Mouse (Mus musculus): Measurements from ENCODE around the gene Cbarp.

The Cbarp gene

DNA sequence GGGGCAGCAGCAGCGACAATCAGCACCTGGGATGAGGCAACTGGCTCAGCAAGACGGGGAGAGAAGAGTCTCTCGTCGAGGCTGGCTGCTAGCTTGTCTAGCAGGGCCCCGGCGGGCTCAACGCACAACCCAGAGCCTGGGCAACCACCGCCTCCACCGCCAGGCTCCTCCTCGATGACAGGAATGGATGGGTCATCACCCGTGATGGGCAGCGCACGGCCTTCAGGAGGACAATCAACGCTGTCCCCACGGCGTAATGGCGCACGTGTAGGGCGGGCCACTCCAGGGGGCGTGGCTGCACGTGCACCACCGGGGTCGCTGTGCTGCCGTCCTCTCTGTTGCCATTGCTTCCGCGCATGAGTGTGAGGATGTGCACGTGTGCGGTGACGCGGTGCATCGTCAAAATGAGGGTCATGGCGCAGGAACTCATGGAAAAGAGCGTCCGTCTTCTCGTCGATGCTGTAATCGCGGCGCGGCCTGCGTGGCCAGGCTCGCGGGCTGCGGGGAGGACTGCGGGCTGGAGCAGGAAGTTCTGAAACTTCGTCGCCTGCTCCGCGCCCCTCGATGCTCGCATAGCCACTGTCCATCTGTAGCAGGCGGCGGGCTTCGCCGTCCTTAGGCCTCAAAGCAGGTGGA, 9.2 kb downstream of the Cbarp start:
- no peak for DNase-seq (ENCODE audit: extremely low spot score, low read depth, low spot score)

DNA sequence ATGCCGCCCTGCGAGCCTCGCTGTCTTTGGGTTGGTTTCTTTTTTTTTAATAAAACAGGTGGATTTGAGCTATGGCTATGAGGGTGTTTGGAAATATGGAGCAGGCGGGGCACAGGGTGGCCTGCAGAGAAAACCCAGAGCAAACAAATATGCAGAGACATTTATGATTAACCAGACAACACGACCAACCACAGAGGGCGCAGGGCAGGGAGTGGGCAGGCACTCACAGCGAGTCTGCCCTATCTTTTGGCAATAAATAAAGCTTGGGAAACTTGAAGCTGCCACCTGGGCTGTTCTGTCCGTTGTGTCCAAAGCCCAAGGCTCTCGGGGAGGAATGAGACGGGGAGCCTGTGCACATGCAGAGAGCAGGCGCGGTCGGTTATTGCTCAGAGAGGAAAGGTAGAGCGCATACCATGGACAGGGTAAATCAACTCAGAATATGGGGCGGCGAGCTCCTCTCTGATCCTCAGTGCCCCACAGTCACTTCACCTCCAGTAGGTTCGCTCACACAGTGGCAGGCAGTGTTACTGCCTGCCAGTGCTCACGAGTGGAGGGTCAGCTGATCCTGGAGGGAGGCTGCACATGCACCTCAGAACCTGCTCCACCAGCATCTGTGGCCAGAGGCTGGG, 10.1 kb downstream of the Cbarp start:
- no peak for DNase-seq (ENCODE audit: extremely low spot score, low read depth, low spot score)

GRCm38 (mm10) chr10:80129846-80130245, 10.8 kb downstream of the Cbarp start:
- no peak for DNase-seq (ENCODE audit: extremely low spot score, low read depth, low spot score)

DNA sequence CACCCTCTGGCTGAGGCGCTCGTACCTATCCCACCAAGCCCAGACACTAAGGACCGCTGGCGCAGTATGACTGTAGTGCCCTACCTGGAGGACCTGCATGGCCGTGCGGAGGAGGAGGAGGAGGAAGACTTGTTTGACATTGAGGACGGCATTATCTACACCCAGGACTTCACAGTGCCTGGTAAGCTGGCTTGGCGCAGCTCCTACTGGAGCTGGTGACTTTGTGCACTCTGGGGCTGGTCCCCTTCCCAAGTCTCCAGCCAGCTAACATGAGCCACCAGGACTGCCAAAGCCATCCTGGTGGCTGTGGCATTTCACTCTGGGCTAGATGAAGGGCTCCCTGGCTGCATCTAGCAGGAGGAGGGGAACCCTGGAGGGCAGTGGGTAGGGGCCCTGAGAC, 12.7 kb downstream of the Cbarp start:
- no peak for DNase-seq (ENCODE audit: extremely low spot score, low read depth, low spot score)

DNA sequence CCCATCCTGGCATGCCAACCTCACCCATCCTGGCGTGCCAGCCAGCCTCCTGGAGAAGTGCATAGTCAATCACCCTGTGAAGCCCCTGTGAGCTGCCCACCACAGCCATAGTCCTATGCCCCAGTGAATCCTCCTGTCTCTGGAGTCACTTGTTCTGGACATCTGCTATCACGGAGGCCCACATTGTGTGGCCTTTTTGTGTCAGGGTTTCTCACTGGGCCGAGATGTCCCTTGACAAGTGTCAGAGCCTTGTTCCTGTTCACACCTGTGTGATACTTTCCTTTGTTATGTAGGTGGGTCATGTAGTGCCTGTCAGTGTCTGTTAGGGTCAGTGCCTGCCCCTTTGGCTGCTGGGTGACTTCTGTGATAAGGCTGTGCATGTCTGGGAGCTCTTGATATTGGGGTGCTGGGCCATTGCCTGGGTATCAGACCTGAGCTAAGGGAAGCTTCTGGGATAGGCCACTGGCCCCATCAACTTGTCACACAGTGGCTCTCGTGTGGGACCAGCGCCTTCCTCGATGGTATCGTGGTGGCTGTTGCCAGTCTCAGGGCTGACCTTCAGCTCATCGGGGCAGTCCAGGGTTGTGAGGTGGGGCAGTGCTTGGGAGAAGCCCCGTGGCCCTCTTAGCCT, 16.6 kb downstream of the Cbarp start:
- DNase-seq (ENCODE audit: extremely low spot score, low read depth, low spot score), result no peak

DNA sequence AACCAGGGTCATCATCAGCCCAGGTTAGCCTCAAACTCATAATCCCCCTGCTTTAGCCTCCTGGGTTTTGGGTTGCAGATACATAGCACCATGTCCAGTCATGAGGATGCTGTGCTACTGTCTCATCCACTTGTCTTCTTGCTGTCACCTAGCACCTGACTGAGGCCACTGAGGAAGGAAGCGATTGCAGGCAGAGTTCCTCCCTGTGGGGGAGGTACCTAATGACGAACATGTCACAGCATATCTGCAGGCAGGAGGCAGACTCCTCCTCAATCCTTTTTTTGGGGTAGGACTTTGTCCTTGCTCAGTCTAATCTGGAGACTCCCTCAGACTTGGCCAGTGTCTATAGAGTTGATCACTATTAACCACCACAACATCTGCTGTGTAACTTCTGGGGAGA, 19.0 kb downstream of the Cbarp start:
- DNase-seq (ENCODE audit: extremely low spot score, low read depth, low spot score), result no peak

GRCm38 (mm10) chr10:80120146-80120545, 20.5 kb downstream of the Cbarp start:
- no peak for DNase-seq (ENCODE audit: extremely low spot score, low read depth, low spot score)

DNA sequence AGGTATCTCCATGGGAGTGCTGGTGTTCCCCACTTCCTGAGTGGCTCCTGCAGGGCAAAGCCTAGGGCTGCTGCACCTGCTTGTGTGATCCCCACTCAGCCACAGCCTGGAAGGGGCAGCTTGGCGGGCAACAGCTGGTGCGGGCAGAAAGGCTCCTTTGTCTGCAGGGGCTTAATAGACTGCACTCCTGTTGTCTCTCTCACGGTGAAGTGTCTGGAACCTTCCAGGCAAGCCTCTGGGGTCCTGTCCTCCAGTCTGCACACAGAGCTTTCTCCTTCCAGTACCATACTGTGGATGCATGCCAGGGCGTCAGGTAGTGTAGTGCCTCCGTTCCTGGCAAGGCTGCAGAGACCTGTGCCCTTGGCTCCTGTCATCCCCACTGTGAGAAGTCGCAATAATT, 22.1 kb downstream of the Cbarp start:
- DNase-seq (ENCODE audit: extremely low spot score, low read depth, low spot score), result no peak

DNA sequence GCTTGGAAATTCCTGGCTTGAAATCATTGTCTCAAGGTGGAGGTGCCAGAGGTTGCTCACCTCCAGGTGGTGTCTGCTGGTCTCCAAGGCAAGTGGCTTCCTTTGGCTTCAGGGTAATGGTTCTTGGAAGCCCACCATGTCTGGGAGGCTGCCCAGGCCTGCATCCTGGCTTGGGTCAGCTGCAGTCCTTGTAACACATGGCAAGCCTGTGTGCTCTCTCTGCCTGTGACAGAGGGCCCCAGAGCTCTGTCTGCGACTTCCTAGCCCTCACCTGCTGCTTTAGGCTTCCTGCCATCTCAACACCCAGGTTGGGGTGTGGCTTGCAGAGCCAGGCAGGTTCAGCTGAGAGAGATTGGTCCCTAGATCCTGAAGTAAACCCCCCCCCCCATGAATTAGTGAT, 22.9 kb downstream of the Cbarp start:
- DNase-seq (ENCODE audit: extremely low spot score, low read depth, low spot score), result no peak

- no peak for DNase-seq (ENCODE audit: extremely low spot score, low read depth, low spot score)
Observed at GRCm38 (mm10) chr10:80116927-80117691, 23.5 kb downstream of the Cbarp start.

DNA sequence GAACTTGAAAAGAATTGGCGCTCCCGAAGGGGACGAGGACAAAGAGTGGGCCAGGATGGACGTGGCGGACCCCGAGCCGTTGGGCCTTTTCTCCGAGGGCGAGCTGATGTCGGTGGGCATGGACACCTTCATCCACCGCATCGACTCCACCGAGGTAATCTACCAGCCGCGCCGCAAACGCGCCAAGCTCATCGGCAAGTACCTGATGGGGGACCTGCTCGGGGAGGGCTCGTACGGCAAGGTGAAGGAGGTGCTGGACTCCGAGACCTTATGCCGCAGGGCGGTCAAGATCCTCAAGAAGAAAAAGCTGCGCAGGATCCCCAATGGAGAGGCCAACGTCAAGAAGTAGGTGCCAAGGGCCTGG, 24.1 kb downstream of the Cbarp start:
- DNase-seq (ENCODE audit: extremely low spot score, low read depth, low spot score), result no peak

GRCm38 (mm10) chr10:80115944-80116335, 24.7 kb downstream of the Cbarp start:
- no peak for DNase-seq (ENCODE audit: extremely low spot score, low read depth, low spot score)

DNA sequence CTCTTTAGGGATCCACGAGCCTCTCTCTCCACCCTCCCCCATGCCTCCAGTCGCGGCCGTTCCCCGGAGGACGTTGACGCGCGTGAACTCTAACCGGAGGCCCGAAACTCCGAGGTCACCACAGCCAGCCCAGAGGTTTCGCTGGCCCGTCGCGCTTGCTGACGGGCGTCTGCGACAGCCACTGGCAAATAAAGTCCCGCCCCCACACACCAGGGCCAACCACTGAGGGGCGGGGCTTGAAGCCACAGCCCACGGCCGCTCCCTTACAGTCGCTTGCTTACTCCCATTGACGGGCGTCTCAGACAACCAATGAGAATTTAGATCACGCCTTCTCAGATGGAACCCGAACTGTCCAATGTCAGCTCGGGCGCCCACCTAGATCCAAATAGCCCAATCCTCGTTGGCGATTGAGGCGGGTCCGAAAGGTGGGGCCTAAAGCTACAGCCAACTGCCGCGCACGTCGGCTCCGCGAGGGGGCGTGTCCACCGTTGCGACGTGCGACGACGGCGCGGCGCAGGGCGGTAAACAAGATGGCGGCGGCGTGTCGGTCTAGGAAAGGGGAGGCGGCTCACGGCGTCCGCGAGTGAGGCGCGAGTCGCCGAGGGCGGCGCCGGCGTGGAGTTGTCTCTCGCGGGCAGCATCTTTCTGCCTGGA, 25.2 kb downstream of the Cbarp start, which contains the start of gene Stk11:
TSS of gene Stk11 (plus strand) at position 514 of the 654 bp plus-strand sequence.
- DNase-seq (ENCODE audit: extremely low spot score, low read depth, low spot score), result peak; percentile 100

DNA sequence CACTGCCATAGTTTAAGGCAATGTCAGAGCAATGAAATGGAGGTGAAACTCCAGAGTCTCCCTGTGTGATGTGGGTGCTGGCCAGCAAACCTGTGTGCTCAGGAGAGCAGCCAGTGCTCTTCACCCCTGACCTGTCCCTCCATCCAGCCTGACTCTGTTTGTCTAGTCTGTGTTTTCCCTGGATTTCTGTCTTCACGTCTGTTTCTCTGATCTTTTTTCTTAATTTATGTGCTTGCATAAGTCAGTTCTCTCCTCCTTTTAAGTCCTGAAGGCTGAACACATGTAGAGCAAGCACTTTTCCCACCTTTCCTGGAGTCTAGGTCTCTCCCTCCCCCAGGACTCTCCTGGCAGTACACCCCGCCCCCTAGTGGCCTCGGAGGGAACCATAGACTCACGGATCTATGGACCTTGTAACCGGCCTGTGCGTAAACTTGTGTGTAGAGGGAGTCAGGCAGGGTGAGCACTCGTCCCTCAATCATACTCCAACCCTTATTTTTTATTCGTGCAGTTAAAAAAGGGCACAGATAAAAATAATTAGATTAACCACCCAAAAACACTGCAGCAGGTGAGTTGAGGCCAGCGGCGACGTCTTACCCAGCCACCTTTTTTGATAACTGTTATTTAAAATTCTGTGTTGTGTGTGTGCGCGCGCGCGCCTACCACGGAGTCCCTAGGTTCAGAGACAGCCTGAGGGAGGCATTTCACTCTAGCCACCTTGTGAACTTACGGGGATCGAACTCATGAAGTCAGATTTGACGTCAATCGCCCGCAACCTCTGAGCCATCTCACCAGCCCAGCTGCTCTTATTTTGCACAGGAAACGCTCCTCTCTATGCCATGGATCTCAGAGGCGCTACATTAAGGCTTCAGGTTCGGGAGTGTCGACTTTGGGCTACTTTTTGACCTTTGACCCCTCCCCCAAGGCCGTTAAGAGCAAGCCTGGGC, 26.0 kb downstream of the Cbarp start:
- DNase-seq (ENCODE audit: extremely low spot score, low read depth, low spot score), result peak; percentile 85

DNA sequence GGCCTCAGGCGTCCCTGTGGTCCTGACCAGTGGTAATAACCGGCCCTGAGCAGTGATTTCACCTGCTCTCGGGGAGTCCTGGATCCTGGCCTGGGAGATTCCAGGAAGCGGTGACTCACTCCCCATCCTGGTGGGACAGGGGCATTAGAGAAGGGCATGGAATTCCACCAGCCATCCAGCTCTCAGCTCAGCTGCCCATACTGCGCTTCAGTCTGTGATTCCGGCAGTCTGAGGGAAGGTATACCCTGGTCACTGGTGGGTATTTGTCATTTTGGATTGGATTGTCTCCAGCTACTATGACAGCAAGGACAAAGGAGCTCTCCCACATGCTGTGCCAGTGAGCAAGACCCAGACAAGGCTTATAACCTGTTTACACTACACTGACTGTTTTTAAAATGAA, 33.0 kb downstream of the Cbarp start:
- DNase-seq (ENCODE audit: extremely low spot score, low read depth, low spot score), result no peak

DNA sequence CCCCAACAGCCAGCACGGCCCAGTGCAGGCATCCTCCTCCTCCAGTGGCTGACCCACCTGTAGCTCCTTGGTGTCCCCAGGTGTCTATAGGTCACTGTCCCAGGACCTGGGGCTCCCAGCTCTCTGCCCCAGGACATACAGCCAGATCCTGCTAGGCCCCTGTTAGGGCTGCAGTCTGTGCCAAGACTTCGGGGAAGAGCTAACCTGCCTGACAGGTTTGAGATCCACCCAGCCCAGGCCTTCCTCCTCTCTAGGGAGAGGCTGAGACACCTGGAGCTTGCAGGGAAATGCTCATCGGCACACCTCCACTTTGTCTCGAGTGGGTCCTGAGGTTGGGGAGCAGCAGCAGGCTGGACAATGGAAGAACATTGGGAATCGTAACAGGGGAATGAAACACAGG, 34.7 kb downstream of the Cbarp start:
- DNase-seq (ENCODE audit: extremely low spot score, low read depth, low spot score), result no peak

DNA sequence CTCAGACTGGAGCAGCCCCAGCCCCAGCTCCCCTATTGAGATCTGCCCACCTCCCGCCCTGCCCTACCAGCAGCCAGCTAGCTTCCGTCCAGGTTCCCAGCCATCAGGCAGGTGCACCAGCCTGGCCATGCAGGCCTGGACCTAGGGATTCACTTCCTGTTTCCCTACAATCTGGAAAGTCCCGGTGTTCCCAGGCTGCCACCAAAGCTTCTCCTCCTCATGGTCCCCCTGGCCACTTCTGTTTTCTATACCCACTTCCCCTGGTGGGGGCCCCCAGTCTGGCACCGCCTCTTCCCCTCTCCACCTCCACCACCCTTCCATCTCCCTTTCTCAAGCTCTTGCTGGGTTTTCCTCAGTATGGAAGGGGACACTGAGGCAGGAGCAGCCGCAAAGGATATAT, 35.2 kb downstream of the Cbarp start, which contains the start of gene Sbno2:
TSS of gene Sbno2 (minus strand) at position 112 of the 400 bp plus-strand sequence.
- DNase-seq (ENCODE audit: extremely low spot score, low read depth, low spot score), result no peak

DNA sequence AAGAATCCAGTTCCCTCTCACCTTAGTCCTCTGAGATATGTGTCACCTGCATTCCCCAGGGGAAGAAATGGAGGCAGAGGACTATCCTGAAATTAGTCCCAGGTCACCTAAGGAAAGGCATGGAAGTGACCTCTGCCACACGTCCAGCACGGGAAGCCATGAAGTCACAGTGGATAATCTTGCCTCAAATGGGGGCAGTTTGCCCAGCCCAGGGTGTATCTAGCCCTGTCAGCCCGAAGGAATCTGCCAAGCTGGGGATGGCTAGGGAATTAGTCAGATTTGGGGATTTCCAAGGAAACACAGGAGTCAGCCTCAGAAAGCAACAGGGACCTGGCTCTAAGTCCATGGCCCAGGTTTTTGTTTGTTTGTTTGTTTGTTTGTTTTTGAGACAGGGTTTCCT, 36.5 kb downstream of the Cbarp start:
- no peak for DNase-seq (ENCODE audit: extremely low spot score, low read depth, low spot score)

GRCm38 (mm10) chr10:80103032-80103431, 37.6 kb downstream of the Cbarp start:
- no peak for DNase-seq (ENCODE audit: extremely low spot score, low read depth, low spot score)

All from hindlimb bud, embryonic 11.5 days (tissue).